Mouse (Mus musculus): ENCODE data around the gene Txnip. TPM values are rescaled to one million over a fixed set of nuclear protein-coding genes. Genes with fewer than 3 reads are reported as not detected.

The Txnip gene
- polyA plus RNA-seq, 1 experiment: 75.5 TPM

DNA sequence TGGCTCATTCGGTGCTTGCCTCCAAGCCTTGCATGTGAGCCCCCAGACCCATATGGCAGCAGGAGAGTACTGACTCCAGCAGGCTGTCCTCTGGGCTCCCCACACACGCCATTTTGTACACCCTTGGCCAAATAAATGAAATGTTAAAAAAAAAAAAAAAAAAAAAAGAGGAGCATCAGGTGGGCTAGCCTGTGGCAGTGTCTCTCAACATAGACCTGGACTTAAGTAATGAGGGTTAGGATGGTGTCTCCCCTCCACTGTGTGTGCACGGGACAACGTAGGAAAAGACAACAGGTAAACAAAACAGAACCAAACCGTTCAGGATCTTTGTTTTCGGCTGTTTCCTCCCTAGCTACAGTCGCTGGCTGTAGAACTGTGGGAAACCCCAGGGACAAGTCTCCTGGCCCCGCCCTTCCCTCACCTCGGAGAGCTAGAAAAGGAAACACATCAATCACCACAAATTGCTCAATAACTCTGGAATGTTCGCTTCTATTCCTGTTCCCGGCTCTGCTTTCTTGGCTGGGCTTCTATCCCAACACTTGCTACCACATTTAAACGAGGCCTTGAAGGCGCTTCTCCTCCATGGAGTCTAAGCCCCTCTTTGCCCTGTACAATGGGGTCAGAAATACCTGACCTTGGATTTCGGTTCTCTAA lies 18.4 kb downstream of the Txnip start:
- TF ChIP-seq POLR2A (IDR thresholded peaks at IDR 0.05; ENCODE audit: control insufficient read depth, low read depth, low read length): no peak
- no peak for TF ChIP-seq CTCF (IDR thresholded peaks at IDR 0.05; ENCODE audit: control insufficient read depth, insufficient read depth, insufficient replicate concordance, low read depth, low read length)
- Histone ChIP-seq H3K27me3 (ENCODE audit: control insufficient read depth, insufficient read depth, low read length) (no peaks in the 10 kb centered on the region), H3K4me3 (ENCODE audit: control insufficient read depth, low read depth, low read length) (no peak overlapping the region), H3K4me1 (ENCODE audit: control insufficient read depth, insufficient read depth, low read length) (peaks cover 30% of the 10 kb centered on the region), H3K36me3 (ENCODE audit: control insufficient read depth, insufficient read depth, low read length) (no peaks in the 10 kb centered on the region), H3K27ac (ENCODE audit: control insufficient read depth, insufficient read depth, low read depth, low read length) (peak overlapping the region; percentile 87)

DNA sequence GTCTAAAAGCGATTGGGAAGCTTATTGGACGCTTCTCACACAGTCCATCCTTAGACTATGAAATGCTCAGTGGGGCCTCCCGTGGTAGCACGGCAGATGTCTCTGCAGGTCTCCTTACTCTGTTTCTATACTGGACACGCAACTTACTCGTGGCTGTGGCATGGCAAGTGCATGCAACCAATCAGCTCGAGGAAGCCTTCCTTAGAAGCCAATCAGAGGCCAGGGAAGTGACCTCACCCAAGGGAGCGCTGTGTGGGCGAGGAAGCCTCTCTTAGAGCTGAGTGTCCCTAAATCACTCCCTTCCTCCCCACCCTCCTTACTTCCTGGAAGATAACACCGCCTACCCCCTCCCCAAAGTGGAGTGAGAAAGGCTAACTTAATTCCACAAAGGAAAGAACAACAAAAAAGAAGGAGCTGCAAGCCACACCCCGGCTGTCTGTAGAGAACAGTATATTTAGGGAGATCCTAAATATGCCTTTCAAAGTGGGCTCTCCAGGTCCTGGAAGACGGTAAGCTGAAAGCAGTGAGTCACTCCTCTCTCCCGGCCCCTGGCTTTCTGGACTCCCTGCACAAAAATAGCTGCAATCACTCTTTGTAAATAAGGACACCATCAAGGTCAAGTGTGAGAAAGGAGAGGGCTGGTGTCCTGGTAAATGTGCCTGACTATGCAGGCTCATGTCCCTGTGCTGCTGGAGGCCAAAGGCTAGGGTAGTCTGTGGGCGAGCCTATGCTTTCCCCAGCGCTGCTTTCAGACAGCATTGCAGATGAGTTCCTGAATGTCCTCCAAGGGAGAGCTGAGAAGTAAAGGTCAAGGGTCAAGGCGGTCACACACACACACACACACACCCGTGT lies 19.2 kb downstream of the Txnip start, which contains the start of gene Gm16253:
Gene Gm16253, plus strand, starts transcription at position 295 of the 852 bp plus-strand sequence.
- Histone ChIP-seq H3K27me3 (ENCODE audit: control insufficient read depth, insufficient read depth, low read length) (no peaks in the 10 kb centered on the region), H3K4me1 (ENCODE audit: control insufficient read depth, insufficient read depth, low read length) (peaks cover 29% of the 10 kb centered on the region), H3K36me3 (ENCODE audit: control insufficient read depth, insufficient read depth, low read length) (no peaks in the 10 kb centered on the region), H3K27ac (ENCODE audit: control insufficient read depth, insufficient read depth, low read depth, low read length) (peak within 1 kb of the TSS; percentile 87), H3K4me3 (ENCODE audit: control insufficient read depth, low read depth, low read length) (no peak within 1 kb of the TSS)
- no peak for TF ChIP-seq CTCF (IDR thresholded peaks at IDR 0.05; ENCODE audit: control insufficient read depth, insufficient read depth, insufficient replicate concordance, low read depth, low read length)
- TF ChIP-seq POLR2A (IDR thresholded peaks at IDR 0.05; ENCODE audit: control insufficient read depth, low read depth, low read length): no peak

DNA sequence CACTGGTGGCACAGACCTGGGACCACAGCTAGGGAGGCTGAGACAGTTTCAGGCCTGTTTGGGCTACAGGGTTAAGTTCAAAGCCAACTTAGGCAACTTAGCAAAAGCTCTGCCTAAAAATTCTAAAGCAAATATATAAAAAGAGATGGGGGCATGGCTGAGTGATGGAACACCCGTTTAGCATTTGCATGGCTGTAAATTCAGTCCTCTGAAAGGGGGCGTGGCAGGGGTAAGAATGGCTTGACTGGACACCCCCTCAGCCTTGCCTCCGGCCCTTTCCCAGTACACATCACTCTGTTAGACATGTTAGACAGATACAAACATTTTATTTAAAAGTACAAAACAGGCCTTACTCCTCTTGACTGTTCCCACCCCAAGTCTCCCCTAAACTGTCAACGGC lies 19.8 kb downstream of the Txnip start:
- H3K27me3 ChIP-seq (ENCODE audit: control insufficient read depth, insufficient read depth, low read length): no peaks in the 10 kb centered on the region
- no peak overlapping the region for H3K4me3 ChIP-seq (ENCODE audit: control insufficient read depth, low read depth, low read length)
- peak overlapping the region; percentile 80 for H3K27ac ChIP-seq (ENCODE audit: control insufficient read depth, insufficient read depth, low read depth, low read length)
- H3K4me1 ChIP-seq (ENCODE audit: control insufficient read depth, insufficient read depth, low read length): peaks cover 29% of the 10 kb centered on the region
- TF ChIP-seq CTCF (IDR thresholded peaks at IDR 0.05; ENCODE audit: control insufficient read depth, insufficient read depth, insufficient replicate concordance, low read depth, low read length): no peak
- TF ChIP-seq POLR2A (IDR thresholded peaks at IDR 0.05; ENCODE audit: control insufficient read depth, low read depth, low read length): no peak
- no peaks in the 10 kb centered on the region for H3K36me3 ChIP-seq (ENCODE audit: control insufficient read depth, insufficient read depth, low read length)

DNA sequence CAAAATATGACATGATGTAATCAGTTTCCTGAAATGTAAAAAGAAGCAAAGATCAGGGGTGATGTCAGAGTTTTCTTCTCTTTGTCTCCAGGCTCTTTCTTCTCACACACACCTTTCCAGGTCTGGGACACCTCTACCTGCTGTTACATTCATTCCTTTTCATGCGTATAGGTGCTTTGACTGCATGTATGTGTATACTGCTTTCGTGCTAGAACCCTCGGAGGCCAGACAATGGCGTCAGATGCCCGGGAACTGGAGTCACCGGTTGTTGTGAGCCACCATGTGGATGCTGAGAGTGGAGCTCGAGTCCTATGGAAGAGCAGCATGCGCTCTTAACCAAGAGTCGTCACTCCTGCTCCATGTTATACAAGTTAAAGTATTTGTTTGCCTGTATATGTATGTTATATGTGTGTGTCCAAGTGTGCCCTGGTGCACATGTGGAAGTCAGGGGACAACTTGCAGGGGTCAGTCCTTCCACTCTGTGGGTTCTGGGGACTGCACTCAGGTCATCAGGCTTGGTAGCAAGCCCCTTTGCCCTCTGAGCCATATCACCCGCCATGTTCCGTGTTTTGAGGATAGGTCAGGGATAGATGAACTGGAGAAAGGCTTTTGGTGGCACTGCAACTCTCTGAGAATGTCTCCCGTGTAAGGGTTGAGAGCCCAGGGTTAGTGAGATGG lies 20.9 kb downstream of the Txnip start:
- Histone ChIP-seq H3K4me1 (ENCODE audit: control insufficient read depth, insufficient read depth, low read length) (peaks cover 29% of the 10 kb centered on the region), H3K27me3 (ENCODE audit: control insufficient read depth, insufficient read depth, low read length) (no peaks in the 10 kb centered on the region), H3K36me3 (ENCODE audit: control insufficient read depth, insufficient read depth, low read length) (no peaks in the 10 kb centered on the region), H3K27ac (ENCODE audit: control insufficient read depth, insufficient read depth, low read depth, low read length) (no peak overlapping the region), H3K4me3 (ENCODE audit: control insufficient read depth, low read depth, low read length) (no peak overlapping the region)
- no peak for TF ChIP-seq CTCF (IDR thresholded peaks at IDR 0.05; ENCODE audit: control insufficient read depth, insufficient read depth, insufficient replicate concordance, low read depth, low read length)
- no peak for TF ChIP-seq POLR2A (IDR thresholded peaks at IDR 0.05; ENCODE audit: control insufficient read depth, low read depth, low read length)

DNA sequence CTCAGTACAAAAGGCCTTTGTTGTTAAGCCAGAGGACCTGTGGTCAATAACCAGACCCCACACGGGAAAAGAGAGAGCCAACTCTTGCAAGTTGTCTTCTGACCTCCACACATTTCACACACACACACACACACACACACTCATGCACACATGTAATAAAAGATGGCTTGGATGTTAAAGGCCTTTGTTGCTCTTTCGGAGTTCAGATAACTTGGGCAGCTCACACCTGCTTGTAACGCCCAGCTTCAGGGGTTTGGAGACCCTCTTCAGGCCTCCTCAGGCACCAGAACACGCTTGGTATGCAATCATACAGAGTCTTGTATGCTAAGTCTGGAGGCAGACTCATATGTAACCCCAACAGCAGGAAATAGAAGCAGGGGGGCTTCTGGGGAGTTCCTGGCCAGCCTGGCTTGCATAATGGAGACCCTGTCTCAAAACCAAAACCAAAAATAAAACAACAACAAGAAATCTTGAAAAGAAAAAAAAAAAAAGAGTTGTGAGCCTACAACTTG lies 21.5 kb downstream of the Txnip start:
- H3K4me1 ChIP-seq (ENCODE audit: control insufficient read depth, insufficient read depth, low read length): peaks cover 29% of the 10 kb centered on the region
- TF ChIP-seq POLR2A (IDR thresholded peaks at IDR 0.05; ENCODE audit: control insufficient read depth, low read depth, low read length) (no peak), CTCF (IDR thresholded peaks at IDR 0.05; ENCODE audit: control insufficient read depth, insufficient read depth, insufficient replicate concordance, low read depth, low read length) (no peak)
- no peak overlapping the region for H3K27ac ChIP-seq (ENCODE audit: control insufficient read depth, insufficient read depth, low read depth, low read length)
- no peaks in the 10 kb centered on the region for H3K27me3 ChIP-seq (ENCODE audit: control insufficient read depth, insufficient read depth, low read length)
- no peaks in the 10 kb centered on the region for H3K36me3 ChIP-seq (ENCODE audit: control insufficient read depth, insufficient read depth, low read length)
- no peak overlapping the region for H3K4me3 ChIP-seq (ENCODE audit: control insufficient read depth, low read depth, low read length)

DNA sequence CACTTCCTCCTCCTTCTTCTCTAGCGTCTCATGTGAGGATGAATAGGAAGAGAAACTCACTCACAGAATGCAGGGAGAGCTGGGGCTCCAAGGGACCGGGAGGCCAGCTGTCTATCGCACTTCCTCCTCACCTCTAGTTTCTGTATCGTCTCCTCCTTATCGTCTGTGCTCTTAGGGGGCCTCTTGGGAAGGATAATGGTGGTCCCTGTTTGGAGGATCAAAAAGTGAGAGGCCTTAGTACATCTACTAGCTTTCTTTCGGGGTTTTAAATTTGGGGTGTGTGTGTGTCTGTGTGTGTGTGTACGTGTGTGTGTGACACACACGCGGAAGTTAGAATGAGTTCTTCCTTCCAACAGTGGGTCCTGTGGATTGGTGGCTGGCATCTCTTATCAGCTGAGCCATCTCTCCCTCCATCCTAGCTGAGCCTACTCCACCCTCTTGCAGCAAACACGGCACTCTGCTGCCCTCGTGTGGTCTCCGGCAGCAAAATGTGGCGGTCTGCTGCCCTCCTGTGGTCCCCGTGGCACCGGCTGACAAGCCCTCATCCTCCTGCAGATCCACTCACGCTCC lies 22.2 kb downstream of the Txnip start:
- H3K4me3 ChIP-seq (ENCODE audit: control insufficient read depth, low read depth, low read length): no peak overlapping the region
- peaks cover 29% of the 10 kb centered on the region for H3K4me1 ChIP-seq (ENCODE audit: control insufficient read depth, insufficient read depth, low read length)
- no peak overlapping the region for H3K27ac ChIP-seq (ENCODE audit: control insufficient read depth, insufficient read depth, low read depth, low read length)
- TF ChIP-seq CTCF (IDR thresholded peaks at IDR 0.05; ENCODE audit: control insufficient read depth, insufficient read depth, insufficient replicate concordance, low read depth, low read length) (peak; percentile 99), POLR2A (IDR thresholded peaks at IDR 0.05; ENCODE audit: control insufficient read depth, low read depth, low read length) (no peak)
- no peaks in the 10 kb centered on the region for H3K36me3 ChIP-seq (ENCODE audit: control insufficient read depth, insufficient read depth, low read length)
- H3K27me3 ChIP-seq (ENCODE audit: control insufficient read depth, insufficient read depth, low read length): no peaks in the 10 kb centered on the region
